Mouse (Mus musculus) kidney, postnatal 0 days (tissue): Measurements from ENCODE around the gene Svep1. TPM values are rescaled to one million over a fixed set of nuclear protein-coding genes. Genes with fewer than 3 reads are reported as not detected.

Source experiments
- ATAC-seq: fragments of 200-750 bp; cut with Nextera tagmentation; replicated peaks from 2 replicates; pipeline ENCODE4 v1.8.0; 2017; ENCODE audit warnings: low read depth, moderate number of reproducible peaks, moderate TSS enrichment, moderate library complexity; ENCODE audit not compliant: low FRiP score
- DNase-seq: peaks from one replicate; pipeline ENCODE4 v3.0.0-alpha.2; 2016; ENCODE audit warnings: low spot score
- H3K27ac ChIP-seq: fragments of 300-500 bp; sonication (generic); 2 replicates; pipeline ENCODE4 v1.5.1; 2014; ENCODE audit warnings: mild to moderate bottlenecking
- H3K27me3 ChIP-seq: fragments of 300-500 bp; sonication (generic); 2 replicates; pipeline ENCODE4 v1.6.1; 2014; ENCODE audit warnings: low read length, mixed read lengths; ENCODE audit not compliant: insufficient read depth
- H3K36me3 ChIP-seq: fragments of 300-500 bp; sonication (generic); 2 replicates; pipeline ENCODE4 v1.6.1; 2014; ENCODE audit warnings: low read length, mixed read lengths; ENCODE audit not compliant: insufficient read depth
- H3K4me1 ChIP-seq: fragments of 300-500 bp; sonication (generic); replicated peaks from 2 replicates; pipeline ENCODE4 v1.6.1; 2014; ENCODE audit warnings: antibody characterized with exemption, low read length, mixed read lengths; ENCODE audit not compliant: insufficient read depth
- H3K4me2 ChIP-seq: fragments of 300-500 bp; sonication (generic); 2 replicates; pipeline ENCODE4 v1.6.1; 2014; ENCODE audit warnings: mild to moderate bottlenecking, low read length, moderate library complexity, mixed read lengths
- H3K4me3 ChIP-seq: fragments of 300-500 bp; sonication (generic); replicated peaks from 2 replicates; pipeline ENCODE4 v1.5.1; 2014; ENCODE audit warnings: low read depth, low read length
- H3K9ac ChIP-seq: fragments of 300-500 bp; sonication (generic); 2 replicates; pipeline ENCODE4 v1.6.1; 2014; ENCODE audit warnings: low read depth, low read length
- H3K9me3 ChIP-seq: fragments of 300-500 bp; sonication (generic); replicated peaks from 2 replicates; pipeline ENCODE4 v1.6.1; 2016; ENCODE audit warnings: low read length, inconsistent platforms, mixed read lengths
- CTCF ChIP-seq: IDR thresholded peaks from 2 replicates; pipeline ENCODE4 v1.5.1; 2016; ENCODE audit warnings: antibody characterized with exemption, low read depth, mild to moderate bottlenecking, moderate library complexity
- WGBS: fragments of 180-500 bp; shearing (Covaris S2); extraction: QIAGEN DNeasy Blood & Tissue Kit; methylation state at CpG from one replicate; pipeline ENCODE4 v1.1.7; 2014; 5-methylcytosine and 5-hydroxymethylcytosine counted together
- polyA plus RNA-seq: library from polyadenylated mRNA; unstranded; fragments of >200 nt; fragmentation: Nextera tagmentation; extraction: Ambion mirVana; gene quantifications from 2 replicates; pipeline ENCODE4 v1.2.1, GENCODE M21; 2015

Svep1 gene
- polyA plus RNA-seq, 1 experiment from 2014 or later = 2.5 TPM

GRCm38 (mm10) chr4:58044356-58044755, 162.3 kb downstream of the Svep1 start:
- no peak overlapping the region for H3K4me3 ChIP-seq
- WGBS = 91% methylated on average over 3 of the region's 3 CpGs
- no peaks in the 10 kb centered on the region for H3K9me3 ChIP-seq
- no peak overlapping the region for H3K27ac ChIP-seq
- H3K9ac ChIP-seq = no peak overlapping the region
- no peaks in the 10 kb centered on the region for H3K36me3 ChIP-seq
- H3K4me2 ChIP-seq = no peak overlapping the region
- TF ChIP-seq CTCF = no peak
- H3K4me1 ChIP-seq = no peaks in the 10 kb centered on the region
- H3K27me3 ChIP-seq = no peaks in the 10 kb centered on the region
- DNase-seq (no peak), ATAC-seq (no peak)

- 84% methylated on average over 2 of the region's 2 CpGs for WGBS
Observed at GRCm38 (mm10) chr4:58040093-58040492, 166.6 kb downstream of the Svep1 start.

GRCm38 (mm10) chr4:58037096-58037705, 169.5 kb downstream of the Svep1 start:
- Histone ChIP-seq H3K9me3 (no peaks in the 10 kb centered on the region), H3K27me3 (no peaks in the 10 kb centered on the region), H3K4me2 (no peak overlapping the region), H3K27ac (no peak overlapping the region), H3K4me3 (no peak overlapping the region), H3K36me3 (no peaks in the 10 kb centered on the region), H3K9ac (no peak overlapping the region), H3K4me1 (no peaks in the 10 kb centered on the region)
- DNase-seq = no peak
- no peak for ATAC-seq
- 63% methylated on average over 6 of the region's 6 CpGs for WGBS
- TF ChIP-seq CTCF = no peak

More at GRCm38 (mm10) chr4:58040093-58040492, 166.6 kb downstream of the Svep1 start:
- H3K27ac ChIP-seq = no peak overlapping the region
- DNase-seq = no peak
- no peaks in the 10 kb centered on the region for H3K4me1 ChIP-seq
- no peak overlapping the region for H3K4me3 ChIP-seq
- no peaks in the 10 kb centered on the region for H3K9me3 ChIP-seq
- no peak for ATAC-seq
- no peaks in the 10 kb centered on the region for H3K36me3 ChIP-seq
- no peaks in the 10 kb centered on the region for H3K27me3 ChIP-seq
- H3K4me2 ChIP-seq = no peak overlapping the region
- no peak overlapping the region for H3K9ac ChIP-seq
- TF ChIP-seq CTCF = no peak

- Histone ChIP-seq H3K4me1 (no peaks in the 10 kb centered on the region), H3K27ac (no peak overlapping the region), H3K9me3 (no peaks in the 10 kb centered on the region), H3K9ac (peak overlapping the region; percentile 19; the same call in 1 of the 2 replicates), H3K27me3 (no peaks in the 10 kb centered on the region), H3K36me3 (no peaks in the 10 kb centered on the region), H3K4me2 (peak overlapping the region; percentile 52), H3K4me3 (peak overlapping the region; percentile 16; the same call in 1 of the 2 replicates)
- DNase-seq (no peak), ATAC-seq (no peak)
- 36% methylated on average over 13 of the region's 13 CpGs for WGBS
- no peak for TF ChIP-seq CTCF
Observed at GRCm38 (mm10) chr4:58034663-58035062, 172.0 kb downstream of the Svep1 start.

DNA sequence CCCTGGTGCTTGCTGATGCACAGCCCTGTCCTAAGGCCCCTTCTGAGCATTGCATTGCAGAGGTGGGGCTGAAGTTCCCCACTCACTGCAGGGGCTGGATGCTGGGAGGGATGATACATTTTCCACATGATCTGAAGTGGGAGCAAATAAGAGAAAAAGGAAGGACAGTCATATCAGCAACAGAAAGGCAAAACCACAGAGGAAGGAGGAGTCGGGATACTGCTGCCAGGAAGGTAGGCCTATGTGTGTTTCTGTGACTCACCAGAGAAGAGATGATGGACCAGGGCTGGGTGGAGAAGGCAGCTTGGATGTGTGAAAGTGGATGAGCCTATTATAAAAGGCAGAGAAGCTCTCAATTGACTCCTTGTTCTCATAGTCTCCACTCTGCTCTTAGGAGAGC, 173.9 kb downstream of the Svep1 start:
- Histone ChIP-seq H3K27ac (no peak overlapping the region), H3K9ac (no peak overlapping the region), H3K27me3 (no peaks in the 10 kb centered on the region), H3K4me3 (no peak overlapping the region), H3K4me1 (no peaks in the 10 kb centered on the region), H3K4me2 (no peak overlapping the region), H3K9me3 (no peaks in the 10 kb centered on the region), H3K36me3 (no peaks in the 10 kb centered on the region)
- DNase-seq (no peak), ATAC-seq (no peak)
- 92% methylated on average over 1 of the region's 1 CpGs for whole genome bisulfite sequencing
- TF ChIP-seq CTCF = no peak

DNA sequence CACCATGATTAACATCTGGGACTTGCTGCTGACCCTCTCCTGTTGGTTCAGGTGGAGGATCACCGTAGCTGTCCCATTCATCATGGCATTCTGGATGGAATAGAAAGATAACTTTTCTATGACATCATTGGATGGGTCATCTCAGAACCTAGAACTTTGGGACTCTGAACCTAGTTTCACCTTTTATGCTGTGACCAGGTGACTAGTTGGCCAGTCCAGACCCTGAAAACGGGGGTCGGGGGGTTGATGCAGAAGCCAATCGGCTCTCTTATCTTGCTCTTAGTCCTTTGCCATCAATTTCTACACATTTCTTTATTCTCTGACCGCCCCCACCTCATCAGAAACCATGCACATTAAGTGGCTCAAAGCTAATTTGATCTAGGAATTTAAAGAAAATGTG, 197.6 kb downstream of the Svep1 start, which contains the start of gene Txndc8:
TSS of gene Txndc8 (minus strand) at position 101 of the 400 bp plus-strand sequence.
- no peaks in the 10 kb centered on the region for H3K9me3 ChIP-seq
- no peak for DNase-seq
- H3K4me1 ChIP-seq = no peaks in the 10 kb centered on the region
- TF ChIP-seq CTCF = no peak
- ATAC-seq = no peak
- no peak within 1 kb of the TSS for H3K4me2 ChIP-seq
- H3K27me3 ChIP-seq = no peaks in the 10 kb centered on the region
- H3K4me3 ChIP-seq = no peak within 1 kb of the TSS
- H3K27ac ChIP-seq = no peak within 1 kb of the TSS
- no peaks in the 10 kb centered on the region for H3K36me3 ChIP-seq
- H3K9ac ChIP-seq = no peak within 1 kb of the TSS
- 88% methylated on average over 5 of the region's 5 CpGs for WGBS

GRCm38 (mm10) chr4:58003501-58003900, 203.2 kb downstream of the Svep1 start:
- Histone ChIP-seq H3K9me3 (no peaks in the 10 kb centered on the region), H3K4me1 (no peaks in the 10 kb centered on the region), H3K4me3 (no peak overlapping the region), H3K4me2 (no peak overlapping the region), H3K36me3 (no peaks in the 10 kb centered on the region), H3K9ac (no peak overlapping the region), H3K27ac (no peak overlapping the region), H3K27me3 (no peaks in the 10 kb centered on the region)
- no peak for TF ChIP-seq CTCF
- no peak for ATAC-seq
- 55% methylated on average over 3 of the region's 3 CpGs for WGBS
- DNase-seq = no peak

Other genes with a start within 250 kb of the Svep1 start
- not detected in 2 replicates for gene Txndc8, start 197.7 kb downstream of the Svep1 start, polyA plus RNA-seq
- 0.32 and 0.62 TPM in 2 replicates for gene Musk, start 79.1 kb upstream of the Svep1 start, polyA plus RNA-seq